Mouse (Mus musculus) E14TG2a.4 (cell line): ENCODE results near the gene Dscam.

ENCODE experiments used
- H3K27me3 ChIP-seq: 2 replicates; pipeline ENCODE4 v1.6.1; 2014; ENCODE audit warnings: low read length, control low read depth; ENCODE audit not compliant: insufficient read depth
- H3K36me3 ChIP-seq: 2 replicates; pipeline ENCODE4 v1.6.1; 2014; ENCODE audit warnings: low read length, control low read depth; ENCODE audit not compliant: insufficient read depth
- H3K4me1 ChIP-seq: replicated peaks from 2 replicates; pipeline ENCODE4 v1.6.1; 2014; ENCODE audit warnings: low read depth, low read length, control low read depth
- H3K4me3 ChIP-seq: replicated peaks from 2 replicates; pipeline ENCODE4 v1.5.1; 2014; ENCODE audit warnings: mild to moderate bottlenecking, low read length
- H3K9me3 ChIP-seq: 2 replicates; pipeline ENCODE4 v1.6.1; 2014; ENCODE audit warnings: low read length, control low read depth
- CTCF ChIP-seq: conservative IDR thresholded peaks from 2 replicates; pipeline ENCODE4 v1.5.1; 2014; ENCODE audit warnings: low read length
- NANOG ChIP-seq: IDR thresholded peaks from 2 replicates; pipeline ENCODE4 v1.6.1; 2014; ENCODE audit warnings: borderline replicate concordance, low read length, mixed read lengths
- POU5F1 ChIP-seq: IDR thresholded peaks from 2 replicates; pipeline ENCODE4 v1.6.1; 2014; ENCODE audit warnings: low read length, borderline replicate concordance

The Dscam gene

DNA sequence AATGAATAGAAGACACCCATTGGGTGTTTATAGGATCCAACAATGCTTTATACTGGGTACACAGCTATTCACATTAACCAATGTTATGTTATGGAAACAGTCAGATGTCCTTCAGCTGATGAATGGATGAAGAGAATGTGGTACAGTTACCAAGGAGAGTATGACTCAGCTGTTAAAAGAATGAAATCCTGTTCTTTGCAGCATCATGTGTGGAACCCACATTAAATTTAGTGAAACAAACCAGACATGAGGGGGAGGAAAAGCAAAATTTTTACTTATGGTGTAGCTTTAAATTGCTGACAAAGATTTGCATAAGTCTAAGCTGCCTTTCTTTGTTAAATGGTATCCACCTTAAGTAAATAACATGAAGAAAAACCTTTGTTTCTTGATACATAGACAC lies 610.8 kb downstream of the Dscam start:
- Histone ChIP-seq H3K27me3 (no peaks in the 10 kb centered on the region), H3K36me3 (no peaks in the 10 kb centered on the region), H3K4me3 (no peak overlapping the region), H3K9me3 (0 out of 2 replicates have a peak, but pooled peaks cover 6% of the 10 kb centered on the region), H3K4me1 (no peaks in the 10 kb centered on the region)
- TF ChIP-seq NANOG, result no peak
- no peak for TF ChIP-seq POU5F1
- no peak for TF ChIP-seq CTCF

DNA sequence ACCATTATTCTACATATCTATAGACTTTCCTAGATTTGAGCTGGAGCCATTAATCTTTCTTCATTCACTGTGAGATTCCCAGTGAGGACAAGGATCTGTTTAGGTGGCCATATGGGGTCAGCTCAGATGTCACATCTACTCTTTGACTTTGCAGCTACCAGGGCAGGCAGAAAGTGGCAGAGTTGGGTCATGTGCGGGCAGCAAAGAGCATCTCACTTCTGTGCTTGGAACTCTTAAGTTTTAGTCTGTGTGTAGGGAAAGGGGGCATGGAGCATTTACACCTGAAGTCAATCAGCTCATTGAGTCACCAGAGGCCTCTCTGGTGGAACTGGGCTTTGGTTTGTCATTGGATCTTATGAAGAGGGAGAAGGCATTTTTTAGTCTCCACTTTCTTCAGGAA lies 612.2 kb downstream of the Dscam start:
- TF ChIP-seq CTCF, result no peak
- Histone ChIP-seq H3K36me3 (no peaks in the 10 kb centered on the region), H3K27me3 (no peaks in the 10 kb centered on the region), H3K9me3 (0 out of 2 replicates have a peak, but pooled peaks cover 6% of the 10 kb centered on the region), H3K4me3 (no peak overlapping the region), H3K4me1 (no peaks in the 10 kb centered on the region)

DNA sequence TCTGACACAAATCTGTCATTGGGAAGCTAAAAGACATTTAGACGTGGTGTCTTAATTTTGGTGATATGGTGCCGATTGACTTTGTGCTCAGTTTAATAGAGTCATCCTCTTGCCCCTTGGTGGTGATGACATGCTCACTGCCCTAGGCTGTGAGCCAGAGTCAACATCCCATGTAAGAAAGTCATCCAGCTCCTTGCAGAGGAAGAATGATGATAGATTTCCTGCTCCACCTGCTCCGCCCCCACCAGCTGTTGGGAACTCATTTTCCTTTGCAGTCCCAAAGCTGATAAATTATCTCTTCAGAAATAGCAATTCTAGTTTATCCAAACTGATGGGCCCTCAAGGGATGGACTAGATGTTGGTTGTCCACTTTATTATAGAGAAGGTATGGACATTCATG lies 613.9 kb downstream of the Dscam start:
- 0 out of 2 replicates have a peak, but pooled peaks cover 6% of the 10 kb centered on the region for H3K9me3 ChIP-seq
- H3K4me1 ChIP-seq, result no peaks in the 10 kb centered on the region
- H3K4me3 ChIP-seq, result no peak overlapping the region
- no peaks in the 10 kb centered on the region for H3K27me3 ChIP-seq
- no peaks in the 10 kb centered on the region for H3K36me3 ChIP-seq
- TF ChIP-seq CTCF, result no peak
- no peak for TF ChIP-seq NANOG
- no peak for TF ChIP-seq POU5F1

DNA sequence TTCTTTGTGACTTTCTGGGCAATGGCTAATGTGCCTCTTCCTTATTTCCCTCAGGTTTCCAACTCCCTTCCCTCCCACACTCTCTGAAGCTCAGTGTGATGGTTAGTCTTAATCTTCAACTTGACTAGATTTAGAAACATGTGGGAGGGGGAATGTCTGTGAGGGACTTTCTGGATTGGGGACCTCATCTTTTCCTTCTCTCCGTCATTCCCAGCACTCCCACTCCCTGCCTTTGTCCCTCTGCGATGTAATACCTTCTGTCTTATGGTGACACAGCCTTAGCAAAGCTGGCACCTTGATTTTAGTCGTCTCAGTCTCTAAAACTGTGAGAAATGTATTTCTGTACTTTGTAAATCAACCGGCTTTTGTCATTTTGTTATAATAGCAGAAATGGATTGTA lies 615.1 kb downstream of the Dscam start:
- Histone ChIP-seq H3K4me1 (no peaks in the 10 kb centered on the region), H3K4me3 (no peak overlapping the region), H3K27me3 (no peaks in the 10 kb centered on the region), H3K36me3 (no peaks in the 10 kb centered on the region), H3K9me3 (no peaks in the 10 kb centered on the region)
- TF ChIP-seq CTCF (no peak), NANOG (no peak)

DNA sequence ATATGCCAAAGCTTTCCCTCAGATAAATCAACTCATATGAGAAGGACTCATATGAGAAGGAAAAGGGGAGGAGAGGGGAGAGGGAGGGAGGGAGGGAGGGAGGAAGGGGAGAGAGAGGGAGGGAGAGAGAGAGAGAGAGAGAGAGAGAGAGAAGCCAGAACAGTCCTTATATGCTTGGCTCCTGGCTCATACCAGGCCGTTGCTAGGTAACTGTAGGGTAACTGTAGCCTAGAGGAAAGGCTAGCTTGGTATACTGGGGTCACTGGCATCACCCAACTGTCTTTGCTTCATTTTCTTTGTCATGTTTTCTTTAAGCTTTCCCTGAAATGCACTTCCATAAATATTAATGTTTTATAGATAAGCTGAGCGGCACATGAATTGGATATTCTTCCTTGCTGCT lies 617.9 kb downstream of the Dscam start:
- Histone ChIP-seq H3K4me3 (no peak overlapping the region), H3K27me3 (no peaks in the 10 kb centered on the region), H3K36me3 (no peaks in the 10 kb centered on the region), H3K9me3 (no peaks in the 10 kb centered on the region), H3K4me1 (peaks cover 8% of the 10 kb centered on the region)
- no peak for TF ChIP-seq POU5F1
- no peak for TF ChIP-seq CTCF
- TF ChIP-seq NANOG, result no peak

DNA sequence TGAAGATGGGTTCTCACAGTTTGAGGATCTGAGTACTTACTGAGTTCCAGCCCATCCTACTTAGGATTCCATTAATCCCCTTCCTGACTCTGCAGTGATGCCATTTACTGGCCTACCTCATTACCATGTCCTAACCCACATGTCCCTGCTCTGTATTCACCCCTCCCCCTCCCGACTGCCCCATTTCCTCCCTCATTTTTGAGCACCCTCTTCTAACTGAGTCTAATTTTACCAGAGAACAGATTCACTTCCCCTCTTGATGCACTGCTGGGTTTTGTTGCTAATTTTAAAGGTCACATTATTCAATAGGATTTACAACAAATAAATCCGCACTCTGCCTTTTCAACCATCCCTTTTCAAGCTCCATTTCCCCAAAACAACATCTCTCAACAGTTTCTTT lies 629.5 kb downstream of the Dscam start:
- TF ChIP-seq CTCF, result no peak
- no peak for TF ChIP-seq POU5F1
- no peak for TF ChIP-seq NANOG

More for the DNA sequence above, 629.5 kb downstream of the Dscam start:
- Histone ChIP-seq H3K4me1 (no peaks in the 10 kb centered on the region), H3K27me3 (0 out of 2 replicates have a peak, but pooled peaks cover 3% of the 10 kb centered on the region), H3K36me3 (no peaks in the 10 kb centered on the region), H3K9me3 (no peaks in the 10 kb centered on the region), H3K4me3 (no peak overlapping the region)
